Mouse (Mus musculus) ES-E14 (cell line): ENCODE data around the gene Gpc2.

ENCODE experiments used
- CHD2 ChIP-seq: IDR thresholded peaks from 2 replicates; pipeline ENCODE4 v1.6.1; 2014; ENCODE audit warnings: mild to moderate bottlenecking, low read depth, low read length, inconsistent platforms
- HCFC1 ChIP-seq: IDR thresholded peaks from 2 replicates; pipeline ENCODE4 v1.6.1; 2012; ENCODE audit warnings: low read length, inconsistent platforms, borderline replicate concordance; ENCODE audit not compliant: insufficient read depth
- MAFK ChIP-seq: IDR thresholded peaks from 2 replicates; pipeline ENCODE4 v1.6.1; 2014; ENCODE audit warnings: mild to moderate bottlenecking, low read depth, low read length, inconsistent platforms; ENCODE audit not compliant: insufficient read depth
- ZC3H11A ChIP-seq: IDR thresholded peaks from 2 replicates; pipeline ENCODE4 v1.6.1; 2012; ENCODE audit warnings: low read depth, mild to moderate bottlenecking, inconsistent platforms, low read length, borderline replicate concordance

DNA sequence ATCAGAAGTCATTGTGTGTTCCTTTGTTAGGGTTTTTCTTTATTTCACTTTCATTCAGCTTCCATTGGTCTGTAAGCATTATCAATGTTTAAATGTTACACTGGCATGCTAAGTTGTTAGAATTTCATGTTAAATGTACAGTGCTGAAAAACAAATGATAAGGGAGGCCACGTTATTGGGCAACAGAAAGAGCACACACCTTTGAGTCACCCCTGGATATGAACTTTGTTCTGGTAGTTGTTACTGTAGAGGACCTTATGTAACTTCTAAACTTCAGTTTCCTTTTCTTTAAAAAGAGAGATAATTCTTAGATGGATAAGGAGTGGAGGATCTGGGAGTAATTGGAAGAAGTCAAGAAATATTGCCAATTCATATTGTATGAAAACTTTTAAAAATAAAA lies 11.8 kb upstream of the Gpc2 start:
- TF ChIP-seq HCFC1 (no peak), MAFK (no peak), ZC3H11A (no peak), CHD2 (no peak)
